Mouse (Mus musculus) cerebellum, adult 2 months (tissue): ENCODE results near the gene Lrrc10. TPM values are rescaled to one million over a fixed set of nuclear protein-coding genes. Genes with fewer than 3 reads are reported as not detected.
"Not testable (repeated sequence)": the region's sequence is repeated elsewhere in the genome, so short reads cannot be mapped to it uniquely, and the experiment has no call there.

Experiments used
- DNase-seq, 2 experiments: peaks; one replicate each; pipeline ENCODE4 v3.0.0; 2021
- H3K27ac ChIP-seq: fragments of 200-500 bp; 2 replicates; pipeline ENCODE4 v1.5.1; 2012; ENCODE audit warnings: low read length, control low read depth, inconsistent platforms; ENCODE audit not compliant: insufficient read depth
- H3K27me3 ChIP-seq: fragments of 200-500 bp; 2 replicates; pipeline ENCODE4 v1.6.1; 2012; ENCODE audit warnings: inconsistent platforms, mild to moderate bottlenecking, low read length, moderate library complexity; ENCODE audit not compliant: control insufficient read depth, insufficient read depth
- H3K4me1 ChIP-seq: fragments of 200-500 bp; 2 replicates; pipeline ENCODE4 v1.6.1; 2011; ENCODE audit warnings: low read length; ENCODE audit not compliant: control insufficient read depth, insufficient read depth
- H3K4me3 ChIP-seq: fragments of 200-500 bp; replicated peaks from 2 replicates; pipeline ENCODE3; 2011; ENCODE audit warnings: mild to moderate bottlenecking, low read depth, low read length, control low read depth; ENCODE audit not compliant: insufficient read depth
- CTCF ChIP-seq: fragments of 200-500 bp; IDR thresholded peaks from 2 replicates; pipeline ENCODE4 v1.5.1; 2011; ENCODE audit warnings: low read depth, mild to moderate bottlenecking, control low read depth, low read length, moderate library complexity, borderline replicate concordance; ENCODE audit not compliant: insufficient read depth
- POLR2A ChIP-seq: fragments of 200-500 bp; IDR thresholded peaks from 2 replicates; pipeline ENCODE4 v1.6.1; 2011; ENCODE audit warnings: low read length, control low read depth, borderline replicate concordance; ENCODE audit not compliant: insufficient read depth
- WGBS: fragments of 180-500 bp; shearing (Covaris S2); methylation state at CpG from one replicate; pipeline ENCODE4 v1.1.7; 2018; 5-methylcytosine and 5-hydroxymethylcytosine counted together
- polyA plus RNA-seq: library from polyadenylated mRNA; depleted of rRNA; stranded (reverse); fragments of >200 nt; gene quantifications from 2 replicates; pipeline ENCODE4 v1.2.3, GENCODE M21; 2012

The Lrrc10 gene
- polyA plus RNA-seq, 1 experiment, result not detected

DNA sequence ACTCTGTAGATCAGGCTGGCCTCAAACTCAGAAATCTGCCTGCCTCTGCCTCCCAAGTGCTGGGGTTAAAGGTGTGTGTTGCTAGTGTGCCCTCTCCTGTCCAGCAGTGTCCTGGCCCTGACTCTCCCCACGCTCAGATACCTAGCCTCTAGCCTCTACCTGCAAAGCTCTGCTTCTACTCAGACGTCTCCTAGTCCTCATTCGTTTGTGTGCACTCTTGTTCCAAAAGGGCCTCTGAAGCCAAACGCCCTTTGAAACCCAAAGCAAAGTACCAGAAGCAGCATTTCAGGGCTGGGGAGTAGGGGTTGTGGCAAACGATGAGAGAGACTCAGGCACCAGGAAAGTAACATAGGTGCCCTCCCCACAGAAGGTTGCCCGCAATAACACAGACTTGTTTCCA is 35.5 kb upstream of the Lrrc10 start:
- Histone ChIP-seq H3K27me3 (no peaks in the 10 kb centered on the region), H3K27ac (no peak overlapping the region), H3K4me3 (no peak overlapping the region), H3K4me1 (no peaks in the 10 kb centered on the region)
- DNase-seq, result no peak
- WGBS, result 87% methylated on average over 6 of the region's 6 CpGs
- TF ChIP-seq CTCF (no peak), POLR2A (no peak)

DNA sequence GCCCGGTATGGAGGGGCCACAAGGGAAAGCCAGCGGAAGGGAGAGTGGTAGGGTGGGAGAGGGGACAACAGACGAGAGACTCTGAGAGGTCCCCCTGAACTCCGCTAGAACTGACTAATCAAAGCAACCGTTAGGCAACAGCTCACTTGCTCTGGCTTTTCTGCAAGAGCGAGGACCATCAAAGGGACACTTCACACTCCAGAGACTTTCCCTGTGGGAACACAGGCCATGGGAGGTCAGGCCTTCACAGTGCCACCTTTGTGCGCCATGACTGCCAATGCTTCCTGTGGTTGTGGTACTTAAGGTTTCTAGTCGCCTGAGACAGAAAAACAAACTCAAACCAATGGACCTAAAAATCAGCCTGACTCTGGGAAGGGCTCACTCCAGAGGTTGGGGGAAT is 34.1 kb upstream of the Lrrc10 start:
- WGBS, result 43% methylated on average over 8 of the region's 8 CpGs
- H3K27ac ChIP-seq, result no peak overlapping the region
- TF ChIP-seq CTCF (no peak), POLR2A (no peak)

DNA sequence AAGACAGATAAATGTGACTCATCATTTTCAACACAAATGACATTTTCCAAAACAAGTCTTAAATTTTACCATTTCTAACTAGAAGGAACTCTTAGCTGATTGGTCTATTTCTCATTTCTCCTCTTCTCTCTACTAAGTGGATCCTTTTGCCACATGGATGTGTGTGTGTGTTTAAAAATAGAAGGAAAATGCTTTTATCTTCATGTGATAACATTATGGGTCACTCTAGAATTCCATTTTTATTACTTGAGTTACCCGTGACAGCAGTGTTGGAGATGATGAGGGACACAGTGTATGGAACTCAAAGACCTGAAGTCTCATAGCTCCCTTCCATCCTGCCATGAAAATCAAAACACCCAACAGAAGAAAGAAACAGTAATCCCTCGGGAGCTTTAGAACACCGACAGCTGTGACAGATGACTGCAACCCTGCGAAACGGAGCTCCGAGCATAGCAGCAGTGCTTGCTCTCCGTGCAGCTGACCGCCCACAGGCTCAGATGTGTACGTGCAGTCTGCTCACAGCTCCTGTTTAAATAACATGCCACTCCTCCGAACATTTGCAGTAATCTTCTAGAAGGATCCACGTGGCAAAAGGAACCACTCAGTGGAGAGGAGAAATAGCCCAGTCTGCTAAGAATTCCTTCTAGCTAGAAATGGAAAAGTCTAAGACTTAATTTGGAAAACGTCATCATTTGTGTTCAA is 31.3 kb upstream of the Lrrc10 start:
- Histone ChIP-seq H3K4me3 (no peak overlapping the region), H3K4me1 (no peaks in the 10 kb centered on the region), H3K27me3 (no peaks in the 10 kb centered on the region), H3K27ac (no peak overlapping the region)
- WGBS, result 22% methylated on average over 12 of the region's 12 CpGs
- TF ChIP-seq CTCF (no peak), POLR2A (no peak)
- no peak for DNase-seq

More for the DNA sequence above, 34.1 kb upstream of the Lrrc10 start:
- H3K4me3 ChIP-seq, result no peak overlapping the region
- no peak for DNase-seq
- no peaks in the 10 kb centered on the region for H3K27me3 ChIP-seq
- H3K4me1 ChIP-seq, result no peaks in the 10 kb centered on the region

DNA sequence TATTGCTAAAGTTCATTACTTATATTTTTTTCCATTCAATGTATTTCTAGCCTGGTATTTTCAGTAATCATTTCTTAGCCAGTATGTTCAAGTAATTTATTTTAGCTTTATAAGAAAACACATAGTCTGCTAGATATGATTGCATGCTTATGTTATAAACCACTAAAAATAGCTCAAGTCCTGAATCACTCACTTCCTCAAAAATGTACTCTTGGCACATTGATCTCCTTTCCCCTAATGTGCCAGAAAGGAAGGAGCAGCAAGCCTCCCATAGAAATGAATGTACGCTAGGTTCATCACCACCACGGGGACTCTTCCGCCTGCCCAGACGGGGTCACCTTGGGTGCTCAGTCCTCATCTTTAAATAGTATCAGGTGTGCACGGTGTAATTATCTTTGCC is 30.6 kb upstream of the Lrrc10 start:
- DNase-seq, result no peak
- no peak for TF ChIP-seq CTCF
- TF ChIP-seq POLR2A, result no peak
- 78% methylated on average over 5 of the region's 5 CpGs for WGBS
- no peaks in the 10 kb centered on the region for H3K27me3 ChIP-seq
- no peaks in the 10 kb centered on the region for H3K4me1 ChIP-seq
- no peak overlapping the region for H3K27ac ChIP-seq
- H3K4me3 ChIP-seq, result no peak overlapping the region

DNA sequence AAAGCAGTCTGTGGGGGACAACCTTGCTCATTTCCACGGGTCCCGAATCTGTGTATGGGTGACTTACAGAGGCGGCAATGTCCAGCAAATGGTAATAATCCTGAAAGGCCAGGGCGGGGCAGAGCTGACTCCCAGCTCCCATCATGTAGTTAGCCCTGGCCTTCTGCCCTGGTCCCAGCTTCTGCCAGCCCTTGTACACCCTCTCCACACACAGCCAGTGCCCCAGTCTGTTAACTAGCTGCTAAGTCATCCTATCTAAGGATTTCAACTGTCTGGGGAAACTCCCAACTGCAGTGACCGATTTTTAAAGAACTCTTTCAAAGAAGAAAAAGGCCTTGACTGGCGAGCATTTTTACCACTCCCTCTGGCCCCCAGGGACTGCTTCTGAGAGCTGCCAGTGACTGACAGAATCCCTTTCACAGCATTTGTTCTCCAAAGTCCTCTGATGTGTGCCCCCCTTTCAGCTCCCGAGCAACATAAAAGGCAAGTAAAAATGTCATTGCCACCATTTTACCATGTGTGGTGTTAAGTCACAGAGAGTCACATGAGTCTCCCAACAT is 26.8 kb upstream of the Lrrc10 start:
- TF ChIP-seq CTCF (no peak), POLR2A (no peak)
- no peak overlapping the region for H3K4me3 ChIP-seq
- 38% methylated on average over 7 of the region's 7 CpGs for WGBS
- no peak overlapping the region for H3K27ac ChIP-seq
- no peaks in the 10 kb centered on the region for H3K27me3 ChIP-seq
- DNase-seq, result no peak
- H3K4me1 ChIP-seq, result no peaks in the 10 kb centered on the region

DNA sequence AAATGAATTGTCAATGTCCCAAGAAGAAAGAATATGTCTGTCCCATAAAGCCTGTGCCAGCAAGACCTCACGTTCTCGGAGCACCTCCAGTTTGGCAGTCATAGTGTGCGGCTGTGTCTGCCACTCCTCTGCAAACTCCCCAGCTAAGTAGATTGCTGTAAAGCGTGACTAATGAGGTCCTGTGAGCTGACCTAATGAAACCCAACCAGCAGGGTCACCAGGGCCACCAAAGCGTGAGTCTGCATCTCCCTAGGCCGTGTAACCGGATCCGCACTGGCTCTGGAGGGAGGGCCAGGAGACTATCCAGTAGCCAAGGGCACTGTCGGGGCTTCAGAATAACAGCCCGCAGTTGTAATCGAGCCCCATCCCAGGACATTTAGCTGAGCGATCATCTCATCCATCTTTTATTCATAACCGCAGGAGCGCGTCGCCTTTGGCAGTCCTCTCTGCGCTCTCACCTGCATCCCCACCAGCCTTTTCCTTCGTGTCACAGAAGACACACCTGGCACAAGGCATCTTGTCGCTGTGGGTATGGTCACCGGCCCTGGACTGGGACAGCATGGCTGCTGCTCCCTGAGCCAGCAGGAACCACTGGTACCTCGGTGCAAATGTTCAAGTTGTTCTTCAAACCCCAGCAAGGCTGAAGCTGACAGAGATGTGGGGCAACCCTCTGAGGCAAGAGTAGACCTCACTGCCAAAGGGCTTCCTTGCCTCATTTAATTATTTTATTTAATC is 24.0 kb upstream of the Lrrc10 start:
- DNase-seq, result no peak
- 18% methylated on average over 21 of the region's 21 CpGs for WGBS
- no peaks in the 10 kb centered on the region for H3K27me3 ChIP-seq
- no peak overlapping the region for H3K4me3 ChIP-seq
- no peaks in the 10 kb centered on the region for H3K4me1 ChIP-seq
- no peak overlapping the region for H3K27ac ChIP-seq
- TF ChIP-seq CTCF (no peak), POLR2A (no peak)

DNA sequence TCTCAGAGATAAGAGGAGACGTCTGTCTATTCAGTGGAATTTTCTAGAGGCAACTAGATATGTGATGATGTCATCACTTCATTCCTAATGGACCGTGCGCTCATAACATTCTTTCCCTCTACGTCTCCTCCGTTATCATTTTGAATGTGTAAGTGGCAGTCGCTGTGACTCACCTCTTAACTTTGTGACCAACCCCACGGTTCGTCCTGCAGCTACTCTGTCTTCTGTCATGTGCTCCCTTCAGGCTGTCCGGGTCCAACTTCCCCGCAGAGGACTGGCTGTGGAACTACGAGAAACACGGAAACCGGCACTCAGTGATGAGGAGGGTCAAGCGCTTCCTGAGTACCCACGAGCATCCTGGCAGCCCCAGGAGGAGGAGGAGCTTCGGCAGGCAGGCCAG is 21.4 kb upstream of the Lrrc10 start:
- 54% methylated on average over 16 of the region's 16 CpGs for WGBS
- DNase-seq, result no peak
- Histone ChIP-seq H3K4me3 (no peak overlapping the region), H3K27ac (no peak overlapping the region), H3K27me3 (no peaks in the 10 kb centered on the region), H3K4me1 (no peaks in the 10 kb centered on the region)
- TF ChIP-seq POLR2A (no peak), CTCF (no peak)

DNA sequence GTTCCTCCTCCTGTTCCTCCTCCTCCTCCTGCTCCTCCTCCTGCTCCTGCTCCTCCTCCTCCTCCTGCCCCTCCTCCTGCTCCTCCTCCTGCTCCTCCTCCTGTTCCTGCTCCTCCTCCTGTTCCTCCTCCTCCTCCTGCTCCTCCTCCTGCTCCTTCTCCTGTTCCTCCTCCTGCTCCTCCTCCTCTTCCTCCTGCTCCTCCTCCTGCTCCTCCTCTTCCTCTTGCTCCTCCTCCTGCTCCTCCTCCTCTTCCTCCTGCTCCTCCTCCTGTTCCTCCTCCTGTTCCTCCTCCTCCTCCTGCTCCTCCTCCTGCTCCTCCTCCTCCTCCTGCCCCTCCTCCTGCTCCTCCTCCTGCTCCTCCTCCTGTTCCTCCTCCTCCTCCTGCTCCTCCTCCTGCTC is 19.4 kb upstream of the Lrrc10 start:
- not testable (repeated sequence) for H3K27me3 ChIP-seq, H3K27ac ChIP-seq, H3K4me1 ChIP-seq, DNase-seq, H3K4me3 ChIP-seq
